Mouse (Mus musculus) embryonic facial prominence, embryonic 11.5 days (tissue): Measurements from ENCODE around the gene Stac3. TPM values are rescaled to one million over a fixed set of nuclear protein-coding genes. Genes with fewer than 3 reads are reported as not detected.

Experiments used
- ATAC-seq: fragments of 200-750 bp; cut with Nextera tagmentation; replicated peaks from 2 replicates; pipeline ENCODE4 v1.8.0; 2017; ENCODE audit warnings: low read depth; ENCODE audit not compliant: insufficient number of reproducible peaks, low FRiP score, low TSS enrichment
- DNase-seq: peaks from one replicate; pipeline ENCODE4 v3.0.0-alpha.2; 2015; ENCODE audit warnings: low spot score
- H3K27ac ChIP-seq: fragments of 300-500 bp; sonication (generic); replicated peaks from 2 replicates; pipeline ENCODE4 v1.5.1; 2014; ENCODE audit warnings: mild to moderate bottlenecking, low read depth, low read length, control low read depth
- H3K27me3 ChIP-seq: fragments of 300-500 bp; sonication (generic); 2 replicates; pipeline ENCODE4 v1.6.1; 2014; ENCODE audit warnings: mild to moderate bottlenecking, low read length, moderate library complexity, mixed read lengths; ENCODE audit not compliant: control insufficient read depth, insufficient read depth
- H3K36me3 ChIP-seq: fragments of 300-500 bp; sonication (generic); replicated peaks from 2 replicates; pipeline ENCODE4 v1.6.1; 2014; ENCODE audit warnings: low read depth, mild to moderate bottlenecking, low read length, moderate library complexity, mixed read lengths; ENCODE audit not compliant: control insufficient read depth, insufficient read depth
- H3K4me1 ChIP-seq: fragments of 300-500 bp; sonication (generic); 2 replicates; pipeline ENCODE4 v1.6.1; 2014; ENCODE audit warnings: low read length, mixed read lengths; ENCODE audit not compliant: control insufficient read depth, insufficient read depth
- H3K4me2 ChIP-seq: fragments of 300-500 bp; sonication (generic); 2 replicates; pipeline ENCODE4 v1.6.1; 2014; ENCODE audit warnings: low read depth, mild to moderate bottlenecking, control low read depth, low read length, moderate library complexity
- H3K4me3 ChIP-seq: fragments of 300-500 bp; sonication (generic); 2 replicates; pipeline ENCODE4 v1.5.1; 2014; ENCODE audit warnings: low read depth, low read length, control low read depth
- H3K9ac ChIP-seq: fragments of 300-500 bp; sonication (generic); replicated peaks from 2 replicates; pipeline ENCODE4 v1.6.1; 2014; ENCODE audit warnings: mild to moderate bottlenecking, control low read depth, low read length
- H3K9me3 ChIP-seq: fragments of 300-500 bp; sonication (generic); replicated peaks from 2 replicates; pipeline ENCODE4 v1.6.1; 2016; ENCODE audit warnings: mild to moderate bottlenecking, low read length, inconsistent platforms, mixed read lengths; ENCODE audit not compliant: control insufficient read depth
- WGBS: fragments of 180-500 bp; shearing (Covaris S2); extraction: QIAGEN DNeasy Blood & Tissue Kit; methylation state at CpG from one replicate; pipeline ENCODE4 v1.1.7; 2014; 5-methylcytosine and 5-hydroxymethylcytosine counted together
- polyA plus RNA-seq: library from polyadenylated mRNA; unstranded; fragments of >200 nt; fragmentation: Nextera tagmentation; extraction: Ambion mirVana; gene quantifications from 2 replicates; pipeline ENCODE4 v1.2.1, GENCODE M21; 2014

Stac3 gene
- polyA plus RNA-seq, 1 experiment from 2014 or later: 0.49 TPM

- H3K27me3 ChIP-seq: peaks cover 41% of the 10 kb centered on the region
- peaks cover 32% of the 10 kb centered on the region for H3K4me1 ChIP-seq
- no peak for DNase-seq
- no peak overlapping the region for H3K4me2 ChIP-seq
- no peak overlapping the region for H3K9ac ChIP-seq
- WGBS: 29% methylated on average over 9 of the region's 9 CpGs
- no peak overlapping the region for H3K4me3 ChIP-seq
- no peak overlapping the region for H3K27ac ChIP-seq
- ATAC-seq: no peak
- no peaks in the 10 kb centered on the region for H3K9me3 ChIP-seq
- no peaks in the 10 kb centered on the region; the same call in 1 of the 2 replicates for H3K36me3 ChIP-seq
Observed at GRCm38 (mm10) chr10:127515271-127515982, 13.9 kb downstream of the Stac3 start.

GRCm38 (mm10) chr10:127515983-127516459 lies 14.5 kb downstream of the Stac3 start:
- Histone ChIP-seq H3K36me3 (no peaks in the 10 kb centered on the region; the same call in 1 of the 2 replicates), H3K4me2 (peak overlapping the region; percentile 36; the same call in 1 of the 2 replicates), H3K27ac (no peak overlapping the region), H3K27me3 (peaks cover 37% of the 10 kb centered on the region), H3K4me1 (peaks cover 32% of the 10 kb centered on the region), H3K9me3 (no peaks in the 10 kb centered on the region), H3K4me3 (no peak overlapping the region; the same call in 1 of the 2 replicates), H3K9ac (no peak overlapping the region; the same call in 1 of the 2 replicates)
- DNase-seq (no peak), ATAC-seq (no peak)
- WGBS: 17% methylated on average over 8 of the region's 8 CpGs

GRCm38 (mm10) chr10:127516576-127517260 lies 15.2 kb downstream of the Stac3 start:
- no peaks in the 10 kb centered on the region; the same call in 1 of the 2 replicates for H3K36me3 ChIP-seq
- peak overlapping the region; percentile 36 for H3K4me2 ChIP-seq
- H3K4me1 ChIP-seq: peaks cover 31% of the 10 kb centered on the region
- H3K4me3 ChIP-seq: peak overlapping the region; percentile 25
- no peaks in the 10 kb centered on the region for H3K9me3 ChIP-seq
- peaks cover 34% of the 10 kb centered on the region for H3K27me3 ChIP-seq
- H3K9ac ChIP-seq: peak overlapping the region; percentile 40; the same call in 1 of the 2 replicates
- DNase-seq: no peak
- ATAC-seq: no peak
- 7% methylated on average over 29 of the region's 30 CpGs for WGBS
- H3K27ac ChIP-seq: no peak overlapping the region

GRCm38 (mm10) chr10:127517941-127518340 lies 16.5 kb downstream of the Stac3 start:
- Histone ChIP-seq H3K4me1 (peaks cover 29% of the 10 kb centered on the region), H3K36me3 (no peaks in the 10 kb centered on the region; the same call in 1 of the 2 replicates), H3K4me3 (no peak overlapping the region), H3K4me2 (no peak overlapping the region), H3K9me3 (no peaks in the 10 kb centered on the region), H3K9ac (no peak overlapping the region), H3K27ac (no peak overlapping the region), H3K27me3 (peaks cover 29% of the 10 kb centered on the region)
- WGBS: 91% methylated on average over 22 of the region's 22 CpGs
- ATAC-seq: no peak
- DNase-seq: no peak

- DNase-seq: no peak
- Histone ChIP-seq H3K4me3 (no peak overlapping the region), H3K27ac (no peak overlapping the region), H3K4me1 (peaks cover 19% of the 10 kb centered on the region), H3K9me3 (no peaks in the 10 kb centered on the region), H3K9ac (no peak overlapping the region), H3K36me3 (no peaks in the 10 kb centered on the region; the same call in 1 of the 2 replicates), H3K4me2 (no peak overlapping the region), H3K27me3 (peaks cover 20% of the 10 kb centered on the region)
- 90% methylated on average over 26 of the region's 26 CpGs for WGBS
- no peak for ATAC-seq
Observed at GRCm38 (mm10) chr10:127519041-127519701, 17.7 kb downstream of the Stac3 start.

- no peak for DNase-seq
- no peak overlapping the region for H3K4me3 ChIP-seq
- 92% methylated on average over 37 of the region's 37 CpGs for WGBS
Observed at GRCm38 (mm10) chr10:127519903-127520713, 18.6 kb downstream of the Stac3 start.

GRCm38 (mm10) chr10:127520714-127521357 lies 19.4 kb downstream of the Stac3 start:
- WGBS: 81% methylated on average over 20 of the region's 20 CpGs
- H3K36me3 ChIP-seq: no peaks in the 10 kb centered on the region; the same call in 1 of the 2 replicates
- H3K4me1 ChIP-seq: peaks cover 24% of the 10 kb centered on the region
- 0 out of 2 replicates have a peak overlapping the region, but pooled peaks have one; percentile 80 for H3K4me2 ChIP-seq
- H3K9me3 ChIP-seq: no peaks in the 10 kb centered on the region
- no peak overlapping the region for H3K27ac ChIP-seq
- ATAC-seq: no peak
- peak overlapping the region; percentile 1; the same call in 1 of the 2 replicates for H3K9ac ChIP-seq
- no peak for DNase-seq
- no peak overlapping the region for H3K4me3 ChIP-seq
- H3K27me3 ChIP-seq: peaks cover 20% of the 10 kb centered on the region

More at GRCm38 (mm10) chr10:127519903-127520713, 18.6 kb downstream of the Stac3 start:
- Histone ChIP-seq H3K36me3 (no peaks in the 10 kb centered on the region; the same call in 1 of the 2 replicates), H3K27me3 (peaks cover 20% of the 10 kb centered on the region), H3K9me3 (no peaks in the 10 kb centered on the region), H3K4me2 (no peak overlapping the region), H3K27ac (no peak overlapping the region), H3K4me1 (peaks cover 22% of the 10 kb centered on the region), H3K9ac (no peak overlapping the region)
- ATAC-seq: no peak
